Mouse (Mus musculus) monocyte, adult 2 months (primary cell): ENCODE measurements around the gene Nubp2.

ENCODE experiments used
- DNase-seq, 2 experiments: peaks; one replicate each; pipeline ENCODE4 v3.0.0; 2022; ENCODE audit warnings: low spot score in 2 of 2, low read depth in 1 of 2

Gene Nubp2

GRCm38 (mm10) chr17:24861785-24862184 is 24.4 kb downstream of the Nubp2 start:
- DNase-seq = no peak

- no peak for DNase-seq
These were observed 26.1 kb downstream of the Nubp2 start for GRCm38 (mm10) chr17:24860076-24860475.

GRCm38 (mm10) chr17:24858967-24859366 is 27.2 kb downstream of the Nubp2 start:
- no peak for DNase-seq

GRCm38 (mm10) chr17:24857831-24858470 is 28.2 kb downstream of the Nubp2 start:
- DNase-seq = no peak

- no peak for DNase-seq
These were observed 29.6 kb downstream of the Nubp2 start for GRCm38 (mm10) chr17:24856589-24856988.

GRCm38 (mm10) chr17:24855838-24856464 is 30.2 kb downstream of the Nubp2 start:
- DNase-seq = no peak

GRCm38 (mm10) chr17:24851381-24852125 is 34.6 kb downstream of the Nubp2 start:
- peak in 1 of 2 experiments; percentile 18 for DNase-seq

GRCm38 (mm10) chr17:24850773-24851127 is 35.4 kb downstream of the Nubp2 start:
- no peak for DNase-seq

- peak; percentile 86 to 88 for DNase-seq
These were observed 35.9 kb downstream of the Nubp2 start, which contains the start of gene Fahd1 for GRCm38 (mm10) chr17:24850065-24850772. Gene Fahd1 (minus strand): TSS chr17:24850364.

- no peak for DNase-seq
These were observed 36.5 kb downstream of the Nubp2 start for GRCm38 (mm10) chr17:24849733-24850064.

GRCm38 (mm10) chr17:24848600-24849031 is 37.5 kb downstream of the Nubp2 start:
- no peak for DNase-seq

- DNase-seq = no peak
These were observed 38.8 kb downstream of the Nubp2 start for GRCm38 (mm10) chr17:24847386-24847785.

GRCm38 (mm10) chr17:24844525-24844924 is 41.6 kb downstream of the Nubp2 start:
- DNase-seq = no peak

GRCm38 (mm10) chr17:24842631-24843030 is 43.5 kb downstream of the Nubp2 start:
- no peak for DNase-seq

- DNase-seq = no peak
These were observed 45.0 kb downstream of the Nubp2 start for GRCm38 (mm10) chr17:24841133-24841532.

GRCm38 (mm10) chr17:24840341-24840740 is 45.8 kb downstream of the Nubp2 start:
- DNase-seq = no peak

- DNase-seq = no peak
These were observed 46.3 kb downstream of the Nubp2 start, which contains the start of gene Hagh for GRCm38 (mm10) chr17:24839842-24840241. Gene Hagh (plus strand): TSS chr17:24840143.
